Mouse (Mus musculus): Measurements from ENCODE around the gene Pak4. TPM values are rescaled to one million over a fixed set of nuclear protein-coding genes. Genes with fewer than 3 reads are reported as not detected.

The Pak4 gene
- polyA plus RNA-seq, 1 experiment = 24.7 TPM

Other genes with a start within 250 kb of the Pak4 start
- 1,939 and 2,023 TPM in 2 replicates for gene Rps16, start 247.5 kb downstream of the Pak4 start, polyA plus RNA-seq (2012; rRNA removed)
- 11.7 and 23.9 TPM in 2 replicates for gene Plekhg2, start 225.6 kb downstream of the Pak4 start, polyA plus RNA-seq (2012; rRNA removed)
- gene Zfp36, start 217.9 kb downstream of the Pak4 start, polyA plus RNA-seq (2012; rRNA removed) = 33.5 and 34.1 TPM in 2 replicates
- gene Med29, start 205.5 kb downstream of the Pak4 start, polyA plus RNA-seq (2012; rRNA removed) = 25.6 and 30.8 TPM in 2 replicates
- gene Paf1, start 205.2 kb downstream of the Pak4 start, polyA plus RNA-seq (2012; rRNA removed) = 108 and 130 TPM in 2 replicates
- gene Gmfg, start 160.7 kb downstream of the Pak4 start, polyA plus RNA-seq (2012; rRNA removed) = 18.6 and 20.7 TPM in 2 replicates
- 3.9 and 4.3 TPM in 2 replicates for gene Lrfn1, start 146.2 kb downstream of the Pak4 start, polyA plus RNA-seq (2012; rRNA removed)
- not detected in 2 replicates for gene Ifnl2, start 87.7 kb downstream of the Pak4 start, polyA plus RNA-seq (2012; rRNA removed)
- gene Ifnl3, start 75.3 kb downstream of the Pak4 start, polyA plus RNA-seq (2012; rRNA removed) = not detected in 2 replicates
- gene Sycn, start 57.3 kb downstream of the Pak4 start, polyA plus RNA-seq (2012; rRNA removed) = 0.27 TPM in 1 of 2 replicates, not detected in the other
- gene Nccrp1, start 50.9 kb downstream of the Pak4 start, polyA plus RNA-seq (2012; rRNA removed) = 0.67 and 1.1 TPM in 2 replicates
- 49.9 and 54.5 TPM in 2 replicates for gene Samd4b, start within 50 bp of the Pak4 start, polyA plus RNA-seq (2012; rRNA removed)
- not detected in 2 replicates for gene Acp7, start 33.1 kb upstream of the Pak4 start, polyA plus RNA-seq (2012; rRNA removed)
- 9.4 and 12.6 TPM in 2 replicates for gene Fbxo27, start 94.7 kb upstream of the Pak4 start, polyA plus RNA-seq (2012; rRNA removed)
- gene Fbxo17, start 118.6 kb upstream of the Pak4 start, polyA plus RNA-seq (2012; rRNA removed) = 6.1 and 6.8 TPM in 2 replicates
- gene Mrps12, start 143.6 kb upstream of the Pak4 start, polyA plus RNA-seq (2012; rRNA removed) = 53.5 and 59.2 TPM in 2 replicates
- gene Sars2, start 143.8 kb upstream of the Pak4 start, polyA plus RNA-seq (2012; rRNA removed) = 9.9 and 10.6 TPM in 2 replicates
- 0.06 TPM in 1 of 2 replicates, not detected in the other for gene Ccer2, start 158.0 kb upstream of the Pak4 start, polyA plus RNA-seq (2012; rRNA removed)
- 84.7 and 100 TPM in 2 replicates for gene Sirt2, start 168.6 kb upstream of the Pak4 start, polyA plus RNA-seq (2012; rRNA removed)
- gene Nfkbib, start 169.3 kb upstream of the Pak4 start, polyA plus RNA-seq (2012; rRNA removed) = 16.4 and 18.6 TPM in 2 replicates
- gene Rinl, start 190.8 kb upstream of the Pak4 start, polyA plus RNA-seq (2012; rRNA removed) = 2.6 and 4.1 TPM in 2 replicates
- 325 and 346 TPM in 2 replicates for gene Hnrnpl, start 210.4 kb upstream of the Pak4 start, polyA plus RNA-seq (2012; rRNA removed)
- gene Ech1, start 227.0 kb upstream of the Pak4 start, polyA plus RNA-seq (2012; rRNA removed) = 246 and 303 TPM in 2 replicates
- gene Lgals4, start 235.7 kb upstream of the Pak4 start, polyA plus RNA-seq (2012; rRNA removed) = 29.4 and 39.9 TPM in 2 replicates